Mouse (Mus musculus) ES-E14 (cell line): ENCODE measurements at regions not wholly inside any gene's neighbourhood (a gene's known extent, or its start where the extent isn't known, plus 50 kb on each side); places are given as distances from the start of the nearest gene placed in this dataset.

Experiments
- HCFC1 ChIP-seq: IDR thresholded peaks from 2 replicates; pipeline ENCODE4 v1.6.1; 2012; ENCODE audit warnings: low read length, inconsistent platforms, borderline replicate concordance; ENCODE audit not compliant: insufficient read depth
- MAFK ChIP-seq: IDR thresholded peaks from 2 replicates; pipeline ENCODE4 v1.6.1; 2014; ENCODE audit warnings: mild to moderate bottlenecking, low read depth, low read length, inconsistent platforms; ENCODE audit not compliant: insufficient read depth
- ZNF384 ChIP-seq: IDR thresholded peaks from 2 replicates; pipeline ENCODE4 v1.6.1; 2012; ENCODE audit warnings: low read depth, low read length, inconsistent platforms

- no peak for TF ChIP-seq ZNF384
- no peak for TF ChIP-seq MAFK
- no peak for TF ChIP-seq HCFC1
These were observed 156.6 kb upstream of the AI593442 start for GRCm38 (mm10) chr9:52836151-52836630.
